Mouse (Mus musculus) erythroblast, adult 5-6 weeks (primary cell): ENCODE data around the gene Crtc3. TPM values are rescaled to one million over a fixed set of nuclear protein-coding genes. Genes with fewer than 3 reads are reported as not detected.

Experiments used
- ATAC-seq: replicated peaks from 2 replicates; pipeline ENCODE4 v1.8.0; 2016; ENCODE audit warnings: moderate number of reproducible peaks, mild to moderate bottlenecking, moderate TSS enrichment, inconsistent platforms; ENCODE audit not compliant: poor library complexity, low FRiP score, severe bottlenecking
- total RNA-seq, 2 experiments: library from RNA; stranded (forward) in 1 of 2; stranded (reverse) in 1 of 2; fragments of 150-400 nt in 1 of 2; fragments of 200-764, 138-1000 nt in 1 of 2; gene quantifications; 2 replicates each; pipeline versions ENCODE4 v1.2.3 to v1.2.4; 2015 to 2017; ENCODE audit warnings: low replicate concordance in 2 of 2

The Crtc3 gene
- total RNA-seq (2015; ENCODE audit: low replicate concordance) = 1.5 and 2.1 TPM in 2 replicates
- 3.6 and 11.8 TPM in 2 replicates for total RNA-seq (2017; ENCODE audit: low replicate concordance)

- peak; percentile 74 for ATAC-seq
Measured at GRCm38 (mm10) chr7:80688556-80689220, at the start of gene Crtc3. TSS of gene Crtc3 (minus strand) at chr7:80688877.

- ATAC-seq = no peak
Measured at GRCm38 (mm10) chr7:80736199-80736598, 47.5 kb upstream of the Crtc3 start.

- no peak for ATAC-seq
Measured at GRCm38 (mm10) chr7:80732986-80733385, 44.3 kb upstream of the Crtc3 start.

- ATAC-seq = peak; percentile 75
Measured at GRCm38 (mm10) chr7:80729662-80730061, 41.0 kb upstream of the Crtc3 start.

- ATAC-seq = no peak
Measured at GRCm38 (mm10) chr7:80721041-80721440, 32.4 kb upstream of the Crtc3 start.

GRCm38 (mm10) chr7:80719582-80719981, 30.9 kb upstream of the Crtc3 start:
- no peak for ATAC-seq

GRCm38 (mm10) chr7:80719038-80719437, 30.4 kb upstream of the Crtc3 start:
- ATAC-seq = no peak

GRCm38 (mm10) chr7:80718471-80718870, 29.8 kb upstream of the Crtc3 start:
- no peak for ATAC-seq

- no peak for ATAC-seq
Measured at GRCm38 (mm10) chr7:80716758-80717157, 28.1 kb upstream of the Crtc3 start.

- ATAC-seq = 0 out of 2 replicates have a peak, but pooled peaks have one; percentile 23
Measured at GRCm38 (mm10) chr7:80715306-80715705, 26.6 kb upstream of the Crtc3 start.

- ATAC-seq = no peak
Measured at GRCm38 (mm10) chr7:80711496-80711895, 22.8 kb upstream of the Crtc3 start.

GRCm38 (mm10) chr7:80710333-80710732, 21.7 kb upstream of the Crtc3 start:
- no peak for ATAC-seq

- ATAC-seq = peak; percentile 50; the same call in 1 of the 2 replicates
Measured at GRCm38 (mm10) chr7:80704066-80704465, 15.4 kb upstream of the Crtc3 start.

- ATAC-seq = peak; percentile 81
Measured at GRCm38 (mm10) chr7:80702510-80702909, 13.8 kb upstream of the Crtc3 start.

GRCm38 (mm10) chr7:80699709-80700108, 11.0 kb upstream of the Crtc3 start:
- ATAC-seq = no peak

GRCm38 (mm10) chr7:80698940-80699339, 10.3 kb upstream of the Crtc3 start:
- ATAC-seq = no peak

- no peak for ATAC-seq
Measured at GRCm38 (mm10) chr7:80697859-80698258, 9.2 kb upstream of the Crtc3 start.

GRCm38 (mm10) chr7:80696903-80697302, 8.2 kb upstream of the Crtc3 start:
- ATAC-seq = no peak

GRCm38 (mm10) chr7:80696334-80696733, 7.7 kb upstream of the Crtc3 start:
- no peak for ATAC-seq

- ATAC-seq = no peak
Measured at GRCm38 (mm10) chr7:80692472-80692871, 3.8 kb upstream of the Crtc3 start.

- ATAC-seq = no peak
Measured at GRCm38 (mm10) chr7:80691131-80691530, 2.5 kb upstream of the Crtc3 start.

GRCm38 (mm10) chr7:80689221-80689591, 529 bp upstream of the Crtc3 start:
- ATAC-seq = peak; percentile 11; the same call in 1 of the 2 replicates
